Mouse (Mus musculus) hindbrain, embryonic 16.5 days (tissue): ENCODE measurements around the gene Mctp1. TPM values are rescaled to one million over a fixed set of nuclear protein-coding genes. Genes with fewer than 3 reads are reported as not detected.

Source experiments
- ATAC-seq: fragments of 200-750 bp; cut with Nextera tagmentation; 2 replicates; pipeline ENCODE4 v1.8.0; 2017; ENCODE audit warnings: moderate TSS enrichment, moderate library complexity
- H3K27ac ChIP-seq: fragments of 300-500 bp; sonication (generic); 2 replicates; pipeline ENCODE4 v1.5.1; 2014; ENCODE audit warnings: low read depth, mild to moderate bottlenecking, control low read depth, low read length, moderate library complexity
- H3K27me3 ChIP-seq: fragments of 300-500 bp; sonication (generic); replicated peaks from 2 replicates; pipeline ENCODE4 v1.6.1; 2014; ENCODE audit warnings: low read length; ENCODE audit not compliant: control insufficient read depth, insufficient read depth
- H3K36me3 ChIP-seq: fragments of 300-500 bp; sonication (generic); 2 replicates; pipeline ENCODE4 v1.6.1; 2014; ENCODE audit warnings: mild to moderate bottlenecking, low read length, moderate library complexity, mixed read lengths; ENCODE audit not compliant: control insufficient read depth, insufficient read depth
- H3K4me1 ChIP-seq: fragments of 300-500 bp; sonication (generic); 2 replicates; pipeline ENCODE4 v1.6.1; 2014; ENCODE audit warnings: low read depth, low read length; ENCODE audit not compliant: control insufficient read depth, insufficient read depth
- H3K4me2 ChIP-seq: fragments of 300-500 bp; sonication (generic); 2 replicates; pipeline ENCODE4 v1.6.1; 2014; ENCODE audit warnings: mild to moderate bottlenecking, low read length, control low read depth, moderate library complexity
- H3K4me3 ChIP-seq: fragments of 300-500 bp; sonication (generic); 2 replicates; pipeline ENCODE4 v1.5.1; 2014; ENCODE audit warnings: mild to moderate bottlenecking, low read length, control low read depth, moderate library complexity
- H3K9ac ChIP-seq: fragments of 300-500 bp; sonication (generic); 2 replicates; pipeline ENCODE4 v1.6.1; 2014; ENCODE audit warnings: low read depth, mild to moderate bottlenecking, control low read depth, low read length, moderate library complexity
- H3K9me3 ChIP-seq: fragments of 300-500 bp; sonication (generic); 2 replicates; pipeline ENCODE4 v1.6.1; 2014; ENCODE audit warnings: mild to moderate bottlenecking, low read length, moderate library complexity; ENCODE audit not compliant: control insufficient read depth
- WGBS: fragments of 180-500 bp; shearing (Covaris S2); extraction: QIAGEN DNeasy Blood & Tissue Kit; methylation state at CpG from one replicate; pipeline ENCODE4 v1.1.7; 2014; 5-methylcytosine and 5-hydroxymethylcytosine counted together
- polyA plus RNA-seq: library from polyadenylated mRNA; unstranded; fragments of >200 nt; fragmentation: Nextera tagmentation; extraction: Ambion mirVana; gene quantifications from 2 replicates; pipeline ENCODE4 v1.2.1, GENCODE M21; 2015

Mctp1 gene
- polyA plus RNA-seq, 1 experiment from 2014 or later: 4.1 TPM

DNA sequence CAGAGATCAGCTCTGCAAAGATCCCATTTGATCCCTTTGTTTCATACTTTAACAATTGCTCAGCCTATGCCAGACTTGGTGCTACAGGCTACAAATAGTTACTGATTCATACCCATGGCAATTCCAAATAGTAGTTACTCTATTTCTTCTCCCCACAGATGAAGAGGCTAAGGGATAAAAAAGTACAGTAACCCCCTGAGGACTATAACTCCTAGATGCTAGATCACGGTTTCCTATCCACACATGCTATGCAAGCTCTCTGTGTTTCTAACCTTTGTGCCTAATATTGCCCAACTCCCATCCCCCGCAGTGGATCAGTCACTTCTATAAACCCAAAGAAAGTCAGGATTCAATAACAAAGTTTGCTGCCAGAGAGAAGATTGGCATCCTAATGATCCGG is 470.7 kb downstream of the Mctp1 start:
- 87% methylated on average over 3 of the region's 3 CpGs for WGBS

GRCm38 (mm10) chr13:76857024-76857423 is 472.7 kb downstream of the Mctp1 start:
- no peaks in the 10 kb centered on the region for H3K4me1 ChIP-seq
- no peak overlapping the region for H3K4me3 ChIP-seq
- no peak overlapping the region for H3K4me2 ChIP-seq
- no peaks in the 10 kb centered on the region for H3K27me3 ChIP-seq
- 72% methylated on average over 5 of the region's 5 CpGs for WGBS
- no peaks in the 10 kb centered on the region for H3K9me3 ChIP-seq
- no peak overlapping the region for H3K27ac ChIP-seq
- H3K36me3 ChIP-seq: no peaks in the 10 kb centered on the region
- H3K9ac ChIP-seq: no peak overlapping the region
- ATAC-seq: no peak

More for the DNA sequence above, 470.7 kb downstream of the Mctp1 start:
- ATAC-seq: no peak
- no peak overlapping the region for H3K4me2 ChIP-seq
- no peaks in the 10 kb centered on the region for H3K9me3 ChIP-seq
- no peaks in the 10 kb centered on the region for H3K36me3 ChIP-seq
- H3K9ac ChIP-seq: no peak overlapping the region
- no peaks in the 10 kb centered on the region for H3K4me1 ChIP-seq
- no peak overlapping the region for H3K4me3 ChIP-seq
- no peak overlapping the region for H3K27ac ChIP-seq
- H3K27me3 ChIP-seq: no peaks in the 10 kb centered on the region

- no peak overlapping the region for H3K27ac ChIP-seq
- WGBS: 22% methylated on average over 2 of the region's 2 CpGs
- peak; percentile 63; the same call in 1 of the 2 replicates for ATAC-seq
- no peaks in the 10 kb centered on the region for H3K36me3 ChIP-seq
- no peak overlapping the region for H3K9ac ChIP-seq
- no peak overlapping the region for H3K4me3 ChIP-seq
- H3K9me3 ChIP-seq: no peaks in the 10 kb centered on the region
- H3K4me1 ChIP-seq: no peaks in the 10 kb centered on the region
- no peaks in the 10 kb centered on the region for H3K27me3 ChIP-seq
- no peak overlapping the region for H3K4me2 ChIP-seq
These were observed 473.7 kb downstream of the Mctp1 start for GRCm38 (mm10) chr13:76858078-76858482.

GRCm38 (mm10) chr13:76870291-76870690 is 486.0 kb downstream of the Mctp1 start:
- Histone ChIP-seq H3K9ac (no peak overlapping the region), H3K27me3 (no peaks in the 10 kb centered on the region), H3K4me1 (no peaks in the 10 kb centered on the region), H3K4me2 (no peak overlapping the region), H3K9me3 (no peaks in the 10 kb centered on the region), H3K4me3 (no peak overlapping the region), H3K36me3 (no peaks in the 10 kb centered on the region), H3K27ac (no peak overlapping the region)
- WGBS: 81% methylated on average over 3 of the region's 3 CpGs
- no peak for ATAC-seq

DNA sequence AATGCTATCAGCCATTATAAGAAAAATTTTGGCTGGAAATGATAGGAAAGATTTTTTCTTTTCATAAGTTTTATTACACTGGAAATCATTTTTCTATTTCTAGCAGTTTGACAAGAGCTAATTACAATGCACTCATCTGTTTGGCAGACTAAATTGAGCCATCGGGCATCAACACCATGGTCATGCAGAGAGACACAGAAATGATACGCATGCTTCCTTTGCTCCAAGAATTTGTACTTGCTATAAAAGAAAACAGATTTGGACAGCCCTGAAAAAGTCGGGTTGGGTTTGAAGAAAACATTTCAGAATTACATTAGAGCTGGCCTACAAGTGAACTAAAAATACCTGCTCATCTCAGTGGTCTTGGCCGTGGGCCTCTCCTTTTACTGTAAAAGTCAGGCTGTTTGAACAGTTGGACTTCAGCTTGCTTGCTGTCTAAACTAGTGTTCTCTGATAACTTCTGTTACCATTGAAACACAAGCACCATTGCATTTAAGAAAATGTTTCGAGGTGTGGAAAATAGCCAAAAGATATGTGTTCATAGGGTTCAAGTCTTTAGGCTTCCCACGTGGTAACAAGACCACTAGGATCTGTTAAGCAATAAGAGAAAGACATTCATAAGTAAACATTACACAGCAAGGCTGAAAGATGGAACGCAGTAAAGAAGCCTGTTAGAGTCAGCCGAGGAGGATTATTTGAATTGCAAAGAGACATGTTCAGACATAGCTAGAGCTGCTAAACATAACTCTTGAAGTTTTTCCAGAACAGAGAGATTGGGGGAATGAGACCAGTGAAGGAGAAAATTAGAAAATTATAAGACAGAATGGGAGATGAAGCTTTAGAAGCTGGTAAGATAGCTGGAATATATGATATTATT is 493.8 kb downstream of the Mctp1 start:
- H3K9me3 ChIP-seq: no peaks in the 10 kb centered on the region
- no peak overlapping the region for H3K4me3 ChIP-seq
- no peaks in the 10 kb centered on the region for H3K27me3 ChIP-seq
- H3K4me2 ChIP-seq: no peak overlapping the region
- H3K27ac ChIP-seq: no peak overlapping the region
- no peak overlapping the region for H3K9ac ChIP-seq
- WGBS: 81% methylated on average over 8 of the region's 8 CpGs
- no peaks in the 10 kb centered on the region for H3K36me3 ChIP-seq
- ATAC-seq: no peak
- no peaks in the 10 kb centered on the region for H3K4me1 ChIP-seq

- no peak for ATAC-seq
- no peak overlapping the region for H3K4me2 ChIP-seq
- no peak overlapping the region for H3K9ac ChIP-seq
- H3K27ac ChIP-seq: no peak overlapping the region
- no peaks in the 10 kb centered on the region for H3K36me3 ChIP-seq
- H3K27me3 ChIP-seq: no peaks in the 10 kb centered on the region
- H3K4me3 ChIP-seq: no peak overlapping the region
- 58% methylated on average over 3 of the region's 3 CpGs for WGBS
- H3K9me3 ChIP-seq: no peaks in the 10 kb centered on the region
- no peaks in the 10 kb centered on the region for H3K4me1 ChIP-seq
These were observed 494.7 kb downstream of the Mctp1 start for GRCm38 (mm10) chr13:76879008-76879407.

GRCm38 (mm10) chr13:76884517-76885092 is 500.3 kb downstream of the Mctp1 start:
- H3K4me1 ChIP-seq: no peaks in the 10 kb centered on the region
- ATAC-seq: no peak
- no peak overlapping the region for H3K9ac ChIP-seq
- WGBS: 72% methylated on average over 8 of the region's 8 CpGs
- H3K27me3 ChIP-seq: no peaks in the 10 kb centered on the region
- H3K36me3 ChIP-seq: no peaks in the 10 kb centered on the region
- H3K4me2 ChIP-seq: no peak overlapping the region
- no peak overlapping the region for H3K4me3 ChIP-seq
- H3K27ac ChIP-seq: no peak overlapping the region
- H3K9me3 ChIP-seq: no peaks in the 10 kb centered on the region

DNA sequence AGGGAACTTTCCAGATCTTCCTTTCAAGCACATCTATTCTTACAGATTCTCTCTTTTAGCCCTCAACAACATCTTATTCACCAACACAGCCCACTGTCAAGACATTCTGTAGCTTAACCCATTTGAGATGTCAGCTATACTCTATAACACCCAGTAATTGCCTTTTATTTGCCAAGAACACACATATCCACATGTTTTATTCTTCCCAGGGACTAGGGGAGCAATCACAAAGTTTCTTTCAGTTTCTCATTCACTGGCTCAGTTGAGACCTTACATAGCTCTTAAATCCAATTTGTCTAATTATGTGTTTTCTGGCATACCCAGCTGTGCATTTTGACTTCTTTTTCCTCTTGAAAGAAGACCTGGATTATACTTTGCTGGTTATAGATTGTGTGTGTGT is 508.7 kb downstream of the Mctp1 start:
- Histone ChIP-seq H3K27me3 (no peaks in the 10 kb centered on the region), H3K4me2 (no peak overlapping the region), H3K27ac (no peak overlapping the region), H3K36me3 (no peaks in the 10 kb centered on the region), H3K4me3 (no peak overlapping the region), H3K4me1 (no peaks in the 10 kb centered on the region), H3K9ac (no peak overlapping the region), H3K9me3 (no peaks in the 10 kb centered on the region)
- ATAC-seq: no peak

GRCm38 (mm10) chr13:76895770-76896456 is 511.6 kb downstream of the Mctp1 start:
- Histone ChIP-seq H3K4me1 (no peaks in the 10 kb centered on the region), H3K9ac (no peak overlapping the region), H3K27me3 (no peaks in the 10 kb centered on the region), H3K27ac (no peak overlapping the region), H3K36me3 (no peaks in the 10 kb centered on the region), H3K9me3 (no peaks in the 10 kb centered on the region), H3K4me3 (no peak overlapping the region), H3K4me2 (no peak overlapping the region)
- no peak for ATAC-seq
- 72% methylated on average over 4 of the region's 4 CpGs for WGBS
